Mouse (Mus musculus) hematopoietic stem cell, adult 5-6 weeks (primary cell): ENCODE results near the gene L3mbtl3. TPM values are rescaled to one million over a fixed set of nuclear protein-coding genes. Genes with fewer than 3 reads are reported as not detected.

Experiments used
- ATAC-seq, 2 experiments: fragments of 125-278 bp in 1 of 2; replicated peaks in 1 of 2; 2 replicates each; pipeline ENCODE4 v1.8.0; 2016 to 2017; ENCODE audit warnings: inconsistent platforms in 2 of 2, mild to moderate bottlenecking in 2 of 2, moderate number of reproducible peaks in 2 of 2, low read depth in 1 of 2, moderate TSS enrichment in 1 of 2; ENCODE audit not compliant: low FRiP score in 2 of 2, poor library complexity in 2 of 2, severe bottlenecking in 2 of 2, insufficient read depth in 1 of 2, low TSS enrichment in 1 of 2
- total RNA-seq: library from RNA; stranded (forward); fragments of 172-1452, 232-1000 nt; gene quantifications from 2 replicates; pipeline ENCODE4 v1.2.3, GENCODE M21; 2017

L3mbtl3 gene
- total RNA-seq, 1 experiment from 2014 or later: 28.3 TPM

- ATAC-seq: no peak
Observed at GRCm38 (mm10) chr10:26351129-26351738, 24.5 kb downstream of the L3mbtl3 start.

- no peak for ATAC-seq
Observed at GRCm38 (mm10) chr10:26350153-26350552, 25.6 kb downstream of the L3mbtl3 start.

- ATAC-seq: no peak
Observed at GRCm38 (mm10) chr10:26347614-26348013, 28.2 kb downstream of the L3mbtl3 start.

GRCm38 (mm10) chr10:26345879-26346278, 29.9 kb downstream of the L3mbtl3 start:
- no peak for ATAC-seq

GRCm38 (mm10) chr10:26337896-26338503, 37.8 kb downstream of the L3mbtl3 start:
- ATAC-seq: no peak

GRCm38 (mm10) chr10:26333966-26334365, 41.8 kb downstream of the L3mbtl3 start:
- ATAC-seq: no peak

- no peak for ATAC-seq
Observed at GRCm38 (mm10) chr10:26332781-26333180, 43.0 kb downstream of the L3mbtl3 start.

- no peak for ATAC-seq
Observed at GRCm38 (mm10) chr10:26328843-26329242, 46.9 kb downstream of the L3mbtl3 start.

- no peak for ATAC-seq
Observed at GRCm38 (mm10) chr10:26327691-26328542, 47.9 kb downstream of the L3mbtl3 start.

- ATAC-seq: no peak
Observed at GRCm38 (mm10) chr10:26327291-26327690, 48.5 kb downstream of the L3mbtl3 start.

GRCm38 (mm10) chr10:26325320-26325719, 50.5 kb downstream of the L3mbtl3 start:
- peak; percentile 55 to 76 for ATAC-seq

- ATAC-seq: no peak; a peak in 1 of 4 replicates
Observed at GRCm38 (mm10) chr10:26322344-26323051, 53.3 kb downstream of the L3mbtl3 start.

GRCm38 (mm10) chr10:26320679-26321078, 55.1 kb downstream of the L3mbtl3 start:
- ATAC-seq: no peak

GRCm38 (mm10) chr10:26314327-26314726, 61.4 kb downstream of the L3mbtl3 start:
- ATAC-seq: no peak

- no peak for ATAC-seq
Observed at GRCm38 (mm10) chr10:26303485-26303884, 72.3 kb downstream of the L3mbtl3 start.

- no peak for ATAC-seq
Observed at GRCm38 (mm10) chr10:26302336-26302735, 73.4 kb downstream of the L3mbtl3 start.

- ATAC-seq: no peak
Observed at GRCm38 (mm10) chr10:26297626-26298025, 78.1 kb downstream of the L3mbtl3 start.

GRCm38 (mm10) chr10:26297200-26297599, 78.6 kb downstream of the L3mbtl3 start:
- ATAC-seq: no peak
